Mouse (Mus musculus) G1E-ER4 (cell line): Measurements from ENCODE around the gene Hsp90ab1. TPM values are rescaled to one million over a fixed set of nuclear protein-coding genes. Genes with fewer than 3 reads are reported as not detected.

Experiments used
- GATA1 ChIP-seq: IDR thresholded peaks from one replicate; pipeline ENCODE4 v1.8.0; 2012; ENCODE audit warnings: low read length, inconsistent platforms
- polyA plus RNA-seq: library from polyadenylated mRNA; stranded (reverse); fragments of >175 nt; gene quantifications from 2 replicates; pipeline ENCODE4 v1.2.3, GENCODE M21; 2012

Hsp90ab1 gene
- polyA plus RNA-seq, 1 experiment, result 319 TPM

GRCm38 (mm10) chr17:45557998-45558862 lies 14.8 kb downstream of the Hsp90ab1 start:
- no peak for TF ChIP-seq GATA1

DNA sequence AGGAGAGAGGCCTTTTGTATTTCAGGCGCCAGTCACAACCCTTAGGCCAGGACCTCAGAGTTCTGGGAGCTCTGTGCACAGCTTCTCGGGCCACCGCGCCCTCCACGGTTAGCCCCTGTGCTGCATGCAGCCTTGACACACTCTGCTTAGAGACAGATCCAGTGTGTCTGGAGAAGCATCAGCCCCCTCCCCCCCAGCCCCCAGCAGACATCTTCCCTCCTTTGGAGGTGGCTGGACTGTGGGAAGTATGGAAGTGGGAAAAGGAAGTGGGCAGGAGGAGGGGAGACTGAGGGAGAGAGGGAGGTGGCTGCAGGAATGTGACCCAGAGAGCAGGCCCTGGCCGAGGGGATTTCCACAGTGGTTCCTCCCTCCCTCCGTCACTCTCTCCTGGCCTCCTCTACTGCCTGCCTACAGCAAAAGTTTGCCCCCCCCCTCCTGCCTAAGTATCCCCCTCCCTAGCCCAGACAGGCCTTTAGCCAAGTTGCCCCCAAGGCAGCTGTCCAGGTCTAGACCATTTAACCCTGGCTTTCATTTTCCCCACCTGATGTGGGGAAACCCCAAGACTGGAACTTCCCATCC lies 15.7 kb downstream of the Hsp90ab1 start:
- TF ChIP-seq GATA1, result no peak

DNA sequence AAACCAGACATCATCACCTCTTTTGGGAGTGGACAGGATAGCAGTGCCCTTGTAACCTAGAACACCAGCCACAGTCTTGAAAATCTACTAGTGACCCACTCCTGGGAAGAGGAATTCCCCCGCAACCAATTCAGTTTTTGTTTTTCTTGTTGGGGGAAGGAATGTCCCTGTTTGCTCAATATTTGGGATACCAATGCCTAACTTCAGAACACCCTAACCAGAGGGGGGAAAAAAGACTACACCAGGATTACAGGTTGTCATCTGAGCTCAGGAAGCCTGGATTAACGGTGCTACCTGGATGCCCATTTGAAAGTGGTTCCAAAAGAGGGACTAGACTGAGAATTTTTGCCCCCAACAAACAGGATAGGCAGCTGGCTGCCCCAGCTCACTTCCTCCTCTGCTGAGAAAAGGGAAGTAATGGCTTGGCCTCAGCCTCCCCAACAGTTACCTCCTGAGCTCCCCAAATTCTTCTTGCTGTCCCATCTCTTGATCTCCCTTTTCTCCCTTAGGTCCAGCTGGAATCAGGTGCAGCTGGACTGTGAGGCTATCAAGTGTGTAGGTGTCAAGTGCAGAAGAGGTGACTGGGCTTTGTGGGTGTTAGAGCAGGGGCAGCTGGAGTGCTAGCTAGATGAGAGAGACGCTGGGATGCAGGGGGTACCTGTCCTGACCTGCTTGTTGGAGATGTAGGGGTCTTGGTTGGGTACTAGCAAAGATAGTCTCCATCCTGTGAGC lies 16.4 kb downstream of the Hsp90ab1 start:
- TF ChIP-seq GATA1, result no peak

- TF ChIP-seq GATA1, result no peak
Observed at GRCm38 (mm10) chr17:45556107-45556489, 17.0 kb downstream of the Hsp90ab1 start.

DNA sequence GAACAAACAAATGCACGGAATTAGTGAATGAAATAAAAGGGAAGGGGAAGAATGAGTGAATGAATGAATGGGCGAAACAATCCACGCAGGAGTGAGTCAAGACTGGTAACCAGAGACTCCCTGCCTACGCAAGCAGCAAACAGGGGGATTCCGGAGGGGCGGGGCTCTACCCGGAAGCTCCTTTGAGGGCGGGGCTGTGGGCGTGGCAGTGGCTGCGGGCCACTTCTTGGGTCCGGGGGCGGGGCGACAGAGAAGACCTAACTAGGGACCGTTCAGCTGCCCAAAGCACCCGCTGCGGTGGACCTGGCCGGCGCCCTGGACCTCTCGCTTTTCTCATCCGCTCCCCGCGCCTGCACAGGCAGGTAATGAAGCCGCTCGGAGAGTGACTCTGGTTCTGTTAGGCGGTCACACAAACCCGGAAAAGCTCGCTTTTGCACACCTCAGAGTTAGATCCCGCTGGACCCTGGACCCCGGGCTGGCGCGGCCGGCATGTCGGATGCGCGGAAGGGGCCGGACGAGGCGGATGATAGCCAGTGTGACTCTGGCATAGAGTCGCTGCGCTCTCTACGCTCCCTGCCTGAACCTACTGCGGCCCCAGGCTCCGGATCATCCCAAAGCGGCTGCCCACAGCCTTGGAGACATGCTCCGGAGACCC lies 17.5 kb downstream of the Hsp90ab1 start, which contains the start of gene Nfkbie:
Gene Nfkbie, plus strand, starts transcription at position 252 of the 655 bp plus-strand sequence.
- TF ChIP-seq GATA1, result no peak

- TF ChIP-seq GATA1, result no peak
Observed at GRCm38 (mm10) chr17:45554420-45554819, 18.7 kb downstream of the Hsp90ab1 start.

DNA sequence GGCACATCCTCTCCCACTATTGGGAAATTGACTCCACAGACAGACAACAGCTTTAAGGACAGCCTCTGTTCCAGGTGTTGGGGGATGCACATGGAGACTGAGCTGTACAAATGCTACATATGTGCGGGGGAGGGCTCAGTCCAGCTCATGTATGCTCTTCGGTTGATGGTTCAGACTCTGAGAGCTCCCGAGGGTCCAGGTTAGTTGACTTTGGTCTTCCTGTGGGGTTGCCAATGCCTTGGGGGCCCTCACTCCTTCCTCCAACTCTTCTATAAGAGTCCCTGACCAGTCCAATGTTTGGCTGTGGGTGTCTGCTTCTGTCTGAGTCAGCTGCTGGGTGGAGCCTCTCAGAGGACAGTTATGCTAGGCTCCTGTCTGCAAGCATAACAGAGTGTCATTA lies 20.0 kb downstream of the Hsp90ab1 start:
- TF ChIP-seq GATA1, result no peak

DNA sequence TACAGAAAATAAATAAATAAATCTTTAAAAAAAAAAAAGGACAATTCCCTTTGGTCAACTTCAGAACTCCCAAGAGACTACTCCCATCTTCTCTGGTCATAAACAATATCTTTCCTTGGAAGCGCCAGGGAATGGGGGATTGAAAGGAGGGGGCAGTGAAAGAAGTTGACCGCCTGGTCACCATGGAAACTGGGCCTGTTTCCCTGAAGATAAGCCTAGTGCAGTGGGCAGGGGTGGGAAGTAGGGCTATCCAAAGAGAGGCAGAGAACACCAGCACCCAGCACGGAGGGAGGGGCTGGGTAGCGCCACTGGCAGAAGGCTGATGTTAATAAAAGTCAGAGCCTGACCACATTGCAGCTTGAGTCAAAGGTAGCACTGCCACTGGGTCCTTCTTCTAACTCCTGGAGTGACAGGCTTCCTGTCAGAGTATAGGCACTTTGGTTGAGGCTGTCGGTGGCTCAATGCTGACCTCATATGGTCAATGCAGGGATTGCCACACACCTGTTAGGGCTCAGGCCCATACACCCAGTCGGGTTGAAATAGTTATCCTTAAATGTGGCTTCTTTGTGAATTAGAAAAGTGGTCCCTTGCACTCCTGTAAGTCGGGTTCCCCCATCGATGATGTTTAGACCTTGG lies 21.1 kb downstream of the Hsp90ab1 start:
- TF ChIP-seq GATA1, result no peak

DNA sequence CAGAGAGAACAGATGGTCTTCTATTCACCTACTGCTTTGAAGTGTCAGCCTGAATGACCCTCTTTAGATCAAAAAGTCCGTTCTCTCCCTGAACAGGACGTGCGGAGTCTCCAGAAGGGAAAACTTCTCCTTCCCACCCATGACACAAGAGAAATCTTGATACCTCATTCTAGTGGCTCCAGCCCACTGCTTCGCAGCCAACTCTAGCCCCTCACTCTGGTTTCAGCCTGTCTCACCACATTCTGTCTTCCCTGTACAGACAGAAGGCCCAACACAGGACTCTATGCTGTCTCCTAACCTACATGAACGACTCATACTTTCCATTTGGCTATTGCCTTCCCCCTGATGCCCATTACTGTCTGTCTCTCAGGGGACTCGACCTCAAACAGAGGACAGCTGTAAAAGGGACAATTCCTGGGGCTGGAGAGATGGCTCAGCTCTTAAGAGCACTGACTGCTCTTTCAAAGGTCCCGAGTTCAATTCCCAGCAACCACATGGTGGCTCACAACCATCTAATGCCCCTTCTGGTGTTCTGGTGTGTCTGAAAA lies 21.7 kb downstream of the Hsp90ab1 start:
- no peak for TF ChIP-seq GATA1

GRCm38 (mm10) chr17:45550253-45550652 lies 22.8 kb downstream of the Hsp90ab1 start:
- no peak for TF ChIP-seq GATA1

DNA sequence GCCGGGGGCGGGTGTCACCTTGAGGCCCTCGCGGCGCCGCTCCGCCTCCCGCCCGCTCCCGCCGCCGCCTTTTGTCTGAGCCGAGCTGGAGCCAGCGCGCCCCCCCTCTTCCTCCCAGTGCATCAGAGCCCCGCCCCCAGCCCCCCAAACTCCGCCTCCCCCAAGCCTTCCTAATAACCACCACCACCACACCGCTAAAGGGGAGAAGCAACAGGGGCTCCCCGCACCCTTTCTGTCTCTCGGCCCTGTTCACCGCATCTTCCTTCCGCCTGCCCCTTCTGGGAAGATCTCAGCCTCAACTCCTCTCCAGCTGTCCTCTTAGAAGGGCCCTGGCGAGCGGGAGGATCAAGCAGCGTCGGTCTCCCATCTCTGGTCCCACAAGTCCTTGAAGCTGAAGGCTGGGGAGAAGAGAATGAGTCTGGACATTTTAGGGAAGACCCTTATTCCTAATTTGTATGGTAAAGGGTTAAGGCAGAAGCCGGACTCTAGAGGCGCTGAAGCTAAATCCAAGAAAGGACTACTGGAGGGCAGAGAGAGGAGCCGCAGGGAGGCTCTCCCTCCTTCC lies 23.4 kb downstream of the Hsp90ab1 start, which contains the start of gene Tmem151b:
Gene Tmem151b, minus strand, starts transcription at position 61 of the 565 bp plus-strand sequence.
- TF ChIP-seq GATA1, result no peak

GRCm38 (mm10) chr17:45548541-45549512 lies 24.2 kb downstream of the Hsp90ab1 start:
- TF ChIP-seq GATA1, result no peak

- TF ChIP-seq GATA1, result no peak
Observed at GRCm38 (mm10) chr17:45547461-45548190, 25.4 kb downstream of the Hsp90ab1 start.
